Mouse (Mus musculus) limb, embryonic 12.5 days (tissue): ENCODE measurements around the gene Gm47791. TPM values are rescaled to one million over a fixed set of nuclear protein-coding genes. Genes with fewer than 3 reads are reported as not detected.

ENCODE experiments used
- polyA plus RNA-seq: library from polyadenylated mRNA; unstranded; fragments of >200 nt; fragmentation: Nextera tagmentation; extraction: Ambion mirVana; gene quantifications from 2 replicates; pipeline ENCODE4 v1.2.1, GENCODE M21; 2016

The Gm47791 gene
- polyA plus RNA-seq, 1 experiment from 2014 or later: not detected

Other genes with a start within 250 kb of the Gm47791 start
- 0.06 and 0.10 TPM in 2 replicates for gene Col4a4, start 184.4 kb downstream of the Gm47791 start, polyA plus RNA-seq
- gene Col4a3, start 184.3 kb downstream of the Gm47791 start, polyA plus RNA-seq: 0.03 and 0.05 TPM in 2 replicates
- gene Mff, start 46.4 kb downstream of the Gm47791 start, polyA plus RNA-seq: 210 and 228 TPM in 2 replicates
- 0.23 TPM in 1 of 2 replicates, not detected in the other for gene Tm4sf20, start 2.8 kb downstream of the Gm47791 start, polyA plus RNA-seq
- gene Agfg1, start 68.2 kb upstream of the Gm47791 start, polyA plus RNA-seq: 35.9 and 37.6 TPM in 2 replicates
- not detected in 2 replicates for gene A030005L19Rik, start 142.1 kb upstream of the Gm47791 start, polyA plus RNA-seq
- gene A030014E15Rik, start 153.7 kb upstream of the Gm47791 start, polyA plus RNA-seq: not detected in 2 replicates
- not detected in 2 replicates for gene Gm6217, start 160.2 kb upstream of the Gm47791 start, polyA plus RNA-seq
- not detected in 2 replicates for gene A030003K21Rik, start 172.1 kb upstream of the Gm47791 start, polyA plus RNA-seq
- not detected in 2 replicates for gene Gm7544, start 184.8 kb upstream of the Gm47791 start, polyA plus RNA-seq
- gene Gm47955, start 189.0 kb upstream of the Gm47791 start, polyA plus RNA-seq: not detected in 2 replicates
- not detected in 2 replicates for gene Gm47959, start 229.3 kb upstream of the Gm47791 start, polyA plus RNA-seq